Mouse (Mus musculus) limb, embryonic 10.5 days (tissue): ENCODE measurements around the gene Cggbp1. TPM values are rescaled to one million over a fixed set of nuclear protein-coding genes. Genes with fewer than 3 reads are reported as not detected.
"Not testable (repeated sequence)": the region's sequence is repeated elsewhere in the genome, so short reads cannot be mapped to it uniquely, and the experiment has no call there.

Experiments used
- DNase-seq: peaks from one replicate; pipeline ENCODE4 v3.0.0-alpha.2; 2017; ENCODE audit warnings: low spot score
- H3K27ac ChIP-seq: fragments of 300-500 bp; sonication (generic); 2 replicates; pipeline ENCODE4 v1.5.1; 2016; ENCODE audit warnings: mild to moderate bottlenecking
- H3K27me3 ChIP-seq: fragments of 300-500 bp; sonication (generic); 2 replicates; pipeline ENCODE4 v1.6.1; 2016; ENCODE audit warnings: low read depth, mild to moderate bottlenecking; ENCODE audit not compliant: poor library complexity, severe bottlenecking
- H3K36me3 ChIP-seq: fragments of 300-500 bp; sonication (generic); 2 replicates; pipeline ENCODE4 v1.6.1; 2016; ENCODE audit warnings: mild to moderate bottlenecking, moderate library complexity
- H3K4me1 ChIP-seq: fragments of 300-500 bp; sonication (generic); 2 replicates; pipeline ENCODE4 v1.6.1; 2016
- H3K4me3 ChIP-seq: fragments of 300-500 bp; sonication (generic); 2 replicates; pipeline ENCODE4 v1.5.1; 2016; ENCODE audit warnings: mild to moderate bottlenecking, moderate library complexity
- H3K9me3 ChIP-seq: fragments of 300-500 bp; sonication (generic); replicated peaks from 2 replicates; pipeline ENCODE4 v1.6.1; 2016; ENCODE audit warnings: mild to moderate bottlenecking
- WGBS: fragments of 180-500 bp; shearing (Covaris S2); methylation state at CpG from one replicate; pipeline ENCODE4 v1.1.7; 2016; 5-methylcytosine and 5-hydroxymethylcytosine counted together
- polyA plus RNA-seq: library from polyadenylated mRNA; unstranded; fragments of >200 nt; fragmentation: Nextera tagmentation; extraction: Ambion mirVana; gene quantifications from 2 replicates; pipeline ENCODE4 v1.2.1, GENCODE M21; 2016

The Cggbp1 gene
- polyA plus RNA-seq, 1 experiment from 2014 or later: 92.0 TPM

DNA sequence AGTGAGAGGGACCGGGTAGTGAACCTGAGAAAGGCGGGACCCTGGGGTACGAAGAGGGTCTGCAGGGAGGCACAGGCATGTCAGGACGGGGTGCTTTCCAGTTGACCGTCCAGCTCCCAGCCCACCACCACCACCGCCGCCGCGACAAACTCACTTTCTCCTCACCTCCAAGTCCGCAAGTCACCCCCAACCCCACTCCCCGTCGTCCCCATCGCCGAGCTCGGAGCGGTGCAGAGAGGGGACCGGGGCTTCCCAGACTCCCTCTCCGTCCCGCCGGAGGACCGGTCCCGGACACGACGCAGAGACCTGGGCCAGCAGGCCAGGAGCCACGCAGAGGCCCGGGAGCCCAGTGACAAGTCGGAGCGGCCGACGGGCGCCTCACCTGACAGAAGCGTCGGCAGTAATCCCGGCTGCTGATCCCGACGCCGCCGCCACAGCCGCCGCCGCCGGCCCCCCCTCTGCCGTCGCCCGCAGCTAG is 672 bp upstream of the Cggbp1 start:
- Histone ChIP-seq H3K27ac (peak overlapping the region; percentile 97), H3K4me1 (peaks cover 20% of the 10 kb centered on the region), H3K36me3 (peaks cover 27% of the 10 kb centered on the region), H3K9me3 (no peaks in the 10 kb centered on the region), H3K4me3 (peak overlapping the region; percentile 96), H3K27me3 (no peaks in the 10 kb centered on the region)
- WGBS: under 1% methylated on average over 44 of the region's 45 CpGs
- DNase-seq: no peak

DNA sequence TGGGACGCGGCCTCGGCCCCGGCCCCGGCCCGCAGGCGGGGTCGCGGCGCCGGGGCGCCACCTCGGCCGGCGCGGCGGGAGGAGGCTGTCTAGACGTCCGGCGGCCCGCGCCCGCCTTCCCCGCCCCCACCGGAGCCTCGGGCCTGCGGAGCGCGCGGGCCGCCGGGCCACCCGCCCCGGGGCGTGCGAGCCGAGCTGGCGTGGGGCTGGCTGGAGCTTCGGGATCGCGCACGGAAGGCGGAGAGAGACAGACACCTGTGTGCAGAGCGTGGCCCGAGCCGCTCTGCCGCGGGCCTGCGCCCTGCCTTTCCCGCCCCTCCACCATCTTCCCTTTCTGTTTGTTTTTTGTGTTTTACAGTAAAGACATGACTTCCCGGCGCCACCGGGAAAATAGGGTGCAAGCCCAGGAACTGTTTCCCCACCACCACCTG is 660 bp downstream of the Cggbp1 start:
- no peak for DNase-seq
- Histone ChIP-seq H3K27me3 (no peaks in the 10 kb centered on the region), H3K4me3 (peak overlapping the region; percentile 96), H3K4me1 (peaks cover 20% of the 10 kb centered on the region), H3K27ac (peak overlapping the region; percentile 97), H3K36me3 (peaks cover 41% of the 10 kb centered on the region), H3K9me3 (no peaks in the 10 kb centered on the region)
- WGBS: 4% methylated on average over 53 of the region's 53 CpGs

DNA sequence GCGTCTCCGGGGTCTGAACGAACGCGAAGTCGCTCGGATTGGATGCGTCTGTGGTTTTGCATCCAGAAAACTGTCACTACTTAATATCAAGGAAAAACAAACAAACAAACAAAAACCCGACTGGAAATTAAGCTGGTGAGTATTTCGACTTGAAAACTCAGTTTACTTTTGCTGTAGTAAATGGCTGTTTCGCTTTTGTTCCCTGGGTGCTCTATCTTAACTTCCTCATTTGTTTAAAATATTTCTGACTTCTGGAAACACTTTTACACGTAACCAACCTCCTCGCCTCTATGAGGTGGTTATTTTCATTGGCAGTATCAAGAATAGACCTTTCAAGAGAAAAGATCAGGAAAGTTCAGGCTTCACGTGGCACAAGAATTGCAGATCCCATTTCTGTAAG is 1.1 kb downstream of the Cggbp1 start:
- Histone ChIP-seq H3K9me3 (no peaks in the 10 kb centered on the region), H3K36me3 (peaks cover 45% of the 10 kb centered on the region), H3K27me3 (no peaks in the 10 kb centered on the region), H3K4me3 (peak overlapping the region; percentile 96), H3K27ac (peak overlapping the region; percentile 97), H3K4me1 (peaks cover 20% of the 10 kb centered on the region)
- DNase-seq: no peak
- 11% methylated on average over 14 of the region's 14 CpGs for WGBS

DNA sequence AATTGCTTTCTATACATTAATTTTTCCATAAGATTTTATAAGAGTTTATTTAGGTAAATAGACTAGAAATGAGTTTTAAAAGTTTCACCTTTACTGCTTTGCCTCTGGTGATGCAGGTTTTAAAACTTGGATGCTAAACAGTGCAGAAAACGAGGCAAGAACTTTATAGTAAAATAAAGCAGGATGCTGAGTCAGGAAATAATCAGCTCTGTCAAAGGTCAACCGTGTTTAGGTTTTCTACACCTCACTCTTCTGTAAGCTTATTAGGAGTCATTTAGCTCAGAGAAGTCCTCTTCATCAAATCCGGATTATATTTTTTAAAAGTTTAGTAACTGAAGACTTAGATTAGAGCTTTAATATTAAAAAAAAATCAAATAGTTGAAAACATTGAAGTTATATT is 5.2 kb downstream of the Cggbp1 start:
- H3K36me3 ChIP-seq: peaks cover 56% of the 10 kb centered on the region
- no peak overlapping the region for H3K27ac ChIP-seq
- H3K9me3 ChIP-seq: no peaks in the 10 kb centered on the region
- H3K4me3 ChIP-seq: no peak overlapping the region
- no peak for DNase-seq
- peaks cover 9% of the 10 kb centered on the region for H3K4me1 ChIP-seq
- H3K27me3 ChIP-seq: no peaks in the 10 kb centered on the region
- 90% methylated on average over 3 of the region's 3 CpGs for WGBS

DNA sequence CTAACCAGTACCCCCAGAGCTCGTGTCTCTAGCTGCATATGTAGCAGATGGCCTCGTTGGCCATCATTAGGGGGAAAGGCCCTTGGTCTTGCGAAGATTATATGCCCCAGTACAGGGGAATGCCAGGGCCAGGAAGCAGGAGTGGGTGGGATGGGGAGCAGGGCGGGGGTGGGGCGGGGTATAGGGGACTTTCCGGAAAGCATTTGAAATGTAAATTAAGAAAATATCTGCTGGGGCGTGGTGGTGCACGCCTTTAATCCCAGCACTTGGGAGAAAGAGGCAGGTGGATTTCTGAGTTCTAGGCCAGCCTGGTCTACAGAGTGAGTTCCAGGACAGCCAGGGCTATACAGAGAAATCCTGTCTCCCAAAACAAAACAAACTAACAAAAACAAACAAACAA is 14.0 kb downstream of the Cggbp1 start:
- not testable (repeated sequence) for H3K36me3 ChIP-seq, DNase-seq
- 87% methylated on average over 8 of the region's 8 CpGs for WGBS

DNA sequence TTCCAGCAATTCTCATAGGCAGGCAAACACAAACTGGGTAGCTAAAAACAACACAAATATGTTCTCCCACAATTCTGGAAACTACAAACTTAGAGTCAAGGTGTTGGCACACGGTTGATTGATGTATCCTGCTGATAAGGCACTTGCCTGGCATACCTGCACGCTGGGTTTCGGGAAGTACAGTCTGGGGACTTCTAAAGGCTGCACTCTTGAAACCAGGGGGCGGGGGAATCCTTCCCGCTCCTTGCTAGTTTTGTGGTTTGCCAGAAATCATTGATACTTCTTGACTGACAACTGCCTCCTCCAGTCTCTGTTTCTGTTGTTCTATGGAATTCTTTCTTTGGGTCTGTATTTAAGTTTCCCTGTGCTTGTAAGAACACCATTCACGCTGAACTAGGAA is 16.8 kb downstream of the Cggbp1 start:
- Histone ChIP-seq H3K27me3 (no peaks in the 10 kb centered on the region), H3K4me3 (no peak overlapping the region), H3K27ac (no peak overlapping the region), H3K36me3 (no peaks in the 10 kb centered on the region), H3K4me1 (no peaks in the 10 kb centered on the region), H3K9me3 (no peaks in the 10 kb centered on the region)
- DNase-seq: no peak
- WGBS: 79% methylated on average over 6 of the region's 6 CpGs

More for the DNA sequence above, 14.0 kb downstream of the Cggbp1 start:
- not testable (repeated sequence) for H3K4me1 ChIP-seq, H3K9me3 ChIP-seq, H3K4me3 ChIP-seq, H3K27ac ChIP-seq, H3K27me3 ChIP-seq

DNA sequence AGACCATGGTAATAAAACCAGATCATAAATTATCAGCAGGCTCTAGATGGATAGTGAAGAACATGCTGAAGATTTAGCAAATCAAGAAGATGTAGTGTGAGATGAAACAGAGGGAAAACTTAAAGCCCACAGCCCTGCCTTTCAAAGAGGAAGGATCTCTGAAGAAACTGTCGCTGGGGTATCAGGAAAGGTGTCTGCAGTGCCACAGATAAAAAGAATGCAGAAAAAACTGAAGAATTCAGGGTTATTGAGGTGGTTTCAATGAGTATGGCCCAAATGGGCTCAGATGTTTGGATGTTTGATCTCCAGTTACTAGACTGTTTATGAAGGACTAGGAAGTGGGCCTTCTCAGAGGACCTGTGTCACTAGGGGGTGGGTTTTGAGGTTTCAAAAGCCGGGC is 17.8 kb downstream of the Cggbp1 start:
- H3K27me3 ChIP-seq: no peaks in the 10 kb centered on the region
- no peaks in the 10 kb centered on the region for H3K4me1 ChIP-seq
- no peak for DNase-seq
- H3K36me3 ChIP-seq: no peaks in the 10 kb centered on the region
- H3K27ac ChIP-seq: no peak overlapping the region
- no peaks in the 10 kb centered on the region for H3K9me3 ChIP-seq
- 81% methylated on average over 2 of the region's 2 CpGs for WGBS
- H3K4me3 ChIP-seq: no peak overlapping the region

DNA sequence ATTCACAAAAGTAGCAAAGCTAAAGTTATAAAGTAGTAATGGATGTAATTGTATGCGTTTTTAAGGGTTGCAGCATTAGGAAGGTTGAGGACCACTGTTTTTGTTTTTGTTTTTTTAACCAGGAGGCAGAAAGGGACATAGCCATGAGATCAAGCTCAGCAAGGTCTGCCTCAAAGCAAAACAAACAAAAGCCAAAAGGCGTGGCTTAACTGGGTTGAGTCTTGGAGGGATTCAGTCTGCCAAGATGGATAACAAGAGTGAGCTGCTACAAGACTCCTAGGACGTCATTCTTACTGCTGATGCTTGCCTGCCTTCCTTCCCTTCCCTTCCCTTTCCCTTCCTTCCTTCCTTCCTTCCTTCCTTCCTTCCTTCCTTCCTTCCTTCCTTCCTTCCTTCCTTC is 20.5 kb downstream of the Cggbp1 start:
- no peaks in the 10 kb centered on the region for H3K27me3 ChIP-seq
- no peak for DNase-seq
- H3K4me3 ChIP-seq: no peak overlapping the region
- no peaks in the 10 kb centered on the region for H3K9me3 ChIP-seq
- 24% methylated on average over 3 of the region's 3 CpGs for WGBS
- H3K27ac ChIP-seq: no peak overlapping the region
- no peaks in the 10 kb centered on the region for H3K4me1 ChIP-seq
- no peaks in the 10 kb centered on the region for H3K36me3 ChIP-seq

DNA sequence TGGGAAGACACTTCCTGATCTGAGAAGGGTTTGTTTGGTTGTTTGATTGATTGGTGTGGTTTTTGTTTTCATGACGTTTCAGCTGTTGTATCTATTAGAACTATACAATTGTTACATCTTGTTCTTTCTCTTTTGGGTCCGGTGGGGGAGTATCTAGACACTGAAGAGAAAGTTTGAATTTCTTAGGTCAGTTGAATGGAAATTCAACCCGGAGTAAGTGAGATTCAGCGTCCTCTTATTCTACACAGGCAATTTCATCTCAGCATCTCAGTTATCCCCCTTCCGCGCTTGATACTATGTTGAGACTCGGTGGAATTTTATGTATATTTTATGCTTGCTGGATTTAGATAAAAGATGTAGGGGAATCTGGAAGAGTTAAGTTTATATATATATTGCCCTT is 21.0 kb downstream of the Cggbp1 start:
- Histone ChIP-seq H3K27ac (no peak overlapping the region), H3K36me3 (no peaks in the 10 kb centered on the region), H3K9me3 (no peaks in the 10 kb centered on the region), H3K4me3 (peak overlapping the region; percentile 70), H3K27me3 (no peaks in the 10 kb centered on the region), H3K4me1 (no peaks in the 10 kb centered on the region)
- 21% methylated on average over 7 of the region's 7 CpGs for WGBS
- DNase-seq: no peak

DNA sequence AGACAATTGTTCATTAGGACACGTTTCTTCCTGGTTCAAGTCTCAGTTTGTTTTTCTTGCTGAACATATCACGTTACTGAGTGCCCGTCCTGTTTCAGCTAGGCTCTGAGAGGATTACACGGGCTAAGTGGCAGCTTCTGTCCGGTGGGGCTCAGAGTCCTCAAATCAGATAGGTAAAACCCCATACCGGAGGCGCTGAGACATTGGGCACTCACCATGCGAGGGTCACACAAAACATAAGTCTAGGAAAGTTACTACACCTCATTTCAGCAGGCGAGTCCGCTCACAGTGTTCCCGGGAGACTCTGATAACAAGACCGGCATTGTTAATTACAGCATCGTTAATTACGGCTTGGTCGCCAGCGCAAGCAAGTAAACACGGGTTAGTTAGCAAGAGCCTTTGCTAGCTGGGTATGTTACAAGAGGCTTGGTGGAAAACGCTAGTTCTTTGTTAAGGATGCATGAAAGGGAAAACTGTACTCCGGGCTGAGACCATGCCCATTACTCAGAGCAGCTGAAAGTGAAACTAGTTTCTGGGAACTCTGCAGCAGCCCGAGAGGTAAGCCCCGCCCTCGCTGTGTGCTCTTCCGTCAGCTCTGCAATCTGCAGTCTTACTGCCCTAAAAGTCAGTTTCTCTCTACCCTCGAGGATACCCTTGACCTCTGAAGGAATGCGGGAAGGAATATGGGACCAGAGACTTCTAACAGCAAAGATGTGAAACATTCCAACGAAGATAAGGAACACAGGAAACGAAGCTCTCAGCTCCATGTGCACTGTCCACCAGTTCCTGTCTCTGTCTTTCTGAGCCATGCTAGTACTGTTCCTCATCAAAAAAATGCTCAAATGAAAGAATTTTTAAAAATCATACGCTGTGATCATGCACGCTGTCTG is 21.9 kb downstream of the Cggbp1 start:
- Histone ChIP-seq H3K27ac (peak overlapping the region; percentile 88), H3K4me3 (peak overlapping the region; percentile 70), H3K9me3 (no peaks in the 10 kb centered on the region), H3K4me1 (no peaks in the 10 kb centered on the region), H3K36me3 (no peaks in the 10 kb centered on the region), H3K27me3 (no peaks in the 10 kb centered on the region)
- peak; percentile 71 for DNase-seq
- 5% methylated on average over 29 of the region's 29 CpGs for WGBS

DNA sequence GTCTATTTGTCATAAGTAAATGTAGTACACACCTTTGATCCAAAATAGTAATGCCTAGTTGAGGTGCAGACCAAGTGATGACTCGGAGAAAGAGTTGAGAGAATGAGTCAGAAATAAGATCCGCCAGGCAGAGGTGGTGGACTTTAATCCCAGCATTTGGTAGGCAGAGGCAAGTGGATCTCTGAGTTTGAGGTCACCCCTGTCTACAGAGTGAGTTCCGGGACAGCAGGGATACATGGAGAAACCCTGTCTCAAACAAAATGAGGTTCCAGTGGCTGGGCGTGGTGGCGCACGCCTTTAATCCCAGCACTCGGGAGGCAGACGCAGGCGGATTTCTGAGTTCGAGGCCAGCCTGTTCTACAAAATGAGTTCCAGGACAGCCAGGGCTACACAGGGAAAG is 23.6 kb downstream of the Cggbp1 start:
- Histone ChIP-seq H3K4me1 (no peaks in the 10 kb centered on the region), H3K36me3 (no peaks in the 10 kb centered on the region), H3K27ac (no peak overlapping the region), H3K27me3 (no peaks in the 10 kb centered on the region), H3K4me3 (no peak overlapping the region), H3K9me3 (no peaks in the 10 kb centered on the region)
- DNase-seq: no peak
- WGBS: 97% methylated on average over 10 of the region's 10 CpGs

DNA sequence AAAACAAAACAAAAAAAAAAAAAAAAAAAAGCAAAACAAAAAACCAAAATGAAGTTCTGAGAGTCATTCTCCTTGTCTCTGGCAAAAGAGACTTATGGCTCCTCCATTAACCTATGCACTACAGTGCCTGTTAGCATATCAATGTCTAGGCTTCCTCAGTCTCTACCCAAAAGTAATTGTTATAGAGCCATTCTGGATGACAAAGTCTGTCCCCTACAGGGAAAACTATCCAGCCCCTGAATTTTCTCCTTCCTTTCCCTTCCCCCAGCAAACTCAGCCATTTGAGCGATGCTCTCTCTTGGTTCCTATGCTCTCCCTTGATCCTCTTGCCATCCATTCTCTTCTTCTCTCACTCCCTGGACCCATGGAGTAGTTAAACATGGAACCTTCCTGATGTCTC is 24.0 kb downstream of the Cggbp1 start:
- 96% methylated on average over 1 of the region's 1 CpGs for WGBS
- Histone ChIP-seq H3K27ac (no peak overlapping the region), H3K36me3 (no peaks in the 10 kb centered on the region), H3K27me3 (no peaks in the 10 kb centered on the region), H3K4me3 (no peak overlapping the region), H3K9me3 (no peaks in the 10 kb centered on the region), H3K4me1 (no peaks in the 10 kb centered on the region)
- DNase-seq: no peak

DNA sequence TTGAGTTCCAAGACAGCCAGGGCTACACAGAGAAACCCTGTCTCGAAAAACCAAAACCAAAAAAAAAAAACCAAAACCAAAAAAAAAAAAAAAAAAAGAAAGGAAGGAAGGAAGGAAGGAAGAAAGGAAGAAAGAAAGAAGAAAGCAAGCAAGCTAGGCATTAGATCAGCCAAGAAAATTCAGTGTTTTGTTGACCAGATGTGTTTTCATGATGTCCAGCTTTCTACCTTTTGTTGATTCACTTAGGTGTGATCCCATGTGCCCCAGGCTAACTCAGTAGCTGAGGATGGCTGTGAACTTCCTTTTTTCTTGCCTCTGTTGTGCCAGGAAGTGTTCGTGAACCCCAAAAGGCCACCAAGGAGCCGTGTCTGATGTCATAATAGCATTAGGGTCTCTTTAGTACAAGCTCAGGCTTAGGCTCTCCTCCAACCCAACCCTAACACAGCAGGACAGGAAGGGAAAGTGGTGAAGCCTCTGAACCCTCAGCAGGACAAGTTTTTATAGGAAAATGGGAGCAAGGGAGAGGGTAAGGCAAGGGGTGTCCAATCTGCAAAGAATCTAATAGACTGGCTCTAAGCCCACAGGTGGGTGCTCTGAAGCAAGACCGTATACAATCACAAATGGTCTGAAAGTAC is 25.0 kb downstream of the Cggbp1 start:
- WGBS: 88% methylated on average over 4 of the region's 4 CpGs
- H3K27me3 ChIP-seq: no peaks in the 10 kb centered on the region
- H3K36me3 ChIP-seq: no peaks in the 10 kb centered on the region
- no peak for DNase-seq
- H3K9me3 ChIP-seq: no peaks in the 10 kb centered on the region
- H3K4me1 ChIP-seq: no peaks in the 10 kb centered on the region
- H3K4me3 ChIP-seq: no peak overlapping the region
- no peak overlapping the region for H3K27ac ChIP-seq
